Mouse (Mus musculus) cerebellum, postnatal 25 days (tissue): ENCODE measurements around the gene Pold1.

ENCODE experiments used
- DNase-seq, 2 experiments: peaks; one replicate each; pipeline ENCODE4 v3.0.0; 2021; ENCODE audit warnings: mixed read lengths in 2 of 2

The Pold1 gene

GRCm38 (mm10) chr7:44548497-44549087 lies at the start of gene Pold1:
Pold1 (minus strand) TSS chr7:44548849.
- peak; percentile 99 for DNase-seq

DNA sequence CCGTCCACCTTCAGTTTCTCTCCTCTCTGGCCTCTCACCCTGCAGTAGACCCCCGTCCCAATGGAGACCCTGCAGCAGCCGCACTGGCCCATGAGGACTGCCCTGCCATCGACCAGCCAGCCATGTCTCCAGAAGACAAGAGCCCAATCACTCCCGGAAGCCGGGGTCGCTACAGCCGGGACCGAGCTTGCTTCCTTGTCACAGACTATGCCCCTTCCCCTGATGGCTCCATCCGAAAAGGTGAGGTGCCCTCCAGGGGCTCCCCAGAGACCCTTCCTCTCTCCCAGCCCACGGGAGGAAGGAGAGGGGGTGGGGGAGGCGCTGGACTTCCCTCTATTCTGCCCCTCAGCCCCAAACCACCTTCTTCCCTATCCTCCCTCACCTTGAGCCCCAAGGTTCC lies 49.7 kb upstream of the Pold1 start:
- peak in 1 of 2 experiments; percentile 48 for DNase-seq

DNA sequence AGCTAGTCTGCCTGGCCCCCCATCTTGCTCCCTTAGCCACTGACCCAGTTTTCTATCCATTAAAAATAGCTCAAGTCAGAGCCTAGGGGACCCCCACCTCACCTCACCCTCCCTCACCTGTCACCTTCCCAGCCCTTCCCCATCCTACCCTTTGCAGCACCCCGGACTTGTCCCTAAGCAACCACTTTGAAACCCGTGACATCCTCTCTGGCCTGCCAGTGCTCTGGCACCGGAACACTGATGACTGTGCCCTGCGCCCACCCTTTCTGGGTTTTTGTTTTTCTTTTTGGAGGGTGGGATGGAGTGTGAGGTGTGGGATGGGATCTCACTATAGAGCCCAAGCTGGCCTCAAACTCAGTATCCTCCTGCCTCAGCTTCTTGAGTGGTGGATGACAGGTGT lies 49.0 kb upstream of the Pold1 start:
- peak; percentile 33 to 46 for DNase-seq

DNA sequence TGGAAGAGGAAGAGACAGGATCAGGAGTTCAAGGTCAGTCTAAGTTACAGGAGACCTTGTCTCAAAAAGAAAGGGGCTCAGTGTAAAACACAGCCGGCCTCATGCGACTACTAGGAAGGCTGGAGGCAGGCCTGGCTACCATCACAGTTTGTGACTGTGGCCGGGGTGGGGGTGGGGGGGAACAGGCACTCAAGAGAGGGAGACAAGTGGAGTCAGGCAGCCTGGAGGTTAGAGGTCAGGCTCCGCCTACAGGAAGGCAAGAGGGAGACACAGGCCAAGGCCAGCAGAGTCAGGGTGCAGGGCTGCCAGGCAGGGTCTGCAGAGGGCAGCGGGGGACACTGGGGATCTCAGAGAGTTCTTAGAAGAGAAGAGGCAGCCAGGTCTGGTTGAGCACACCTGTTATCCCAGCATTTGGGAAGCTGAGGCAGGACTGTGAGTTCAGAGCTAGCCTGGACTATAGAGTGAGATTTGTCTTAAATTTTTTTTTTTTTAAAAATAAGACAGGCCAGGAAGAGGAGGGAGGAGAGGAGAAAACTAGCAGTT lies 48.4 kb upstream of the Pold1 start:
- DNase-seq = peak; percentile 40 to 46

- DNase-seq = no peak
These were observed 47.4 kb upstream of the Pold1 start for GRCm38 (mm10) chr7:44596051-44596450.

DNA sequence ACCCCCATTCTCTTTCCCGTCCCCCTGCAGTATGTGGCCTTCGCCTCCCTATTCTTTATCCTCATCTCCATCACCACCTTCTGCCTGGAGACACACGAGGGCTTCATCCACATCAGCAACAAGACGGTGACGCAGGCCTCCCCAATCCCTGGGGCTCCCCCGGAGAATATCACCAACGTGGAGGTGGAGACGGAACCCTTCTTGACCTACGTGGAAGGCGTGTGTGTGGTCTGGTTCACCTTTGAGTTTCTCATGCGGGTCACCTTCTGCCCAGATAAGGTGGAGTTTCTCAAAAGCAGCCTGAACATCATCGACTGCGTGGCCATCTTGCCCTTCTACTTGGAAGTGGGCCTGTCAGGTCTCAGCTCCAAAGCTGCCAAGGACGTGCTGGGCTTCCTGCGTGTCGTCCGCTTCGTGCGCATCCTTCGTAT lies 46.5 kb upstream of the Pold1 start:
- DNase-seq = peak; percentile 48 to 55

DNA sequence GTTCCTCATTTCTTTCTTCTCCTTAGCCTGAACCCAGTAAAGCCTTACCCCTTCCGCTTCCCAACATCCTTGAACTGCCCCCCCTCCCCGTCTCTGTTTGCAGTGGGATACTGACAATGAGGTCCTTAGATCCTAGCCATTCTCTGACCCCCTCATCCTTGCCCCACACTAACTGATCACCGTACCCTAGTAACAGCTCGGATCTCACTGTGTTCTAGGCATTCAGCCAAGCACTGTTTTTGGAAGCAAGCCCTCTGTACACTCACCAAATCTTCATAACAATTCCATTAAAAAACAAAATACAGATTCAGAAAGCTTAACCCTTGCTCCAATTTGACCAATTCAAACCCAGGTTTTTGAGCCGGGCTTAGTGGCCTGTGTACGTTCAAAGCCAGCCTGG lies 45.6 kb upstream of the Pold1 start:
- DNase-seq = peak; percentile 85 to 90

DNA sequence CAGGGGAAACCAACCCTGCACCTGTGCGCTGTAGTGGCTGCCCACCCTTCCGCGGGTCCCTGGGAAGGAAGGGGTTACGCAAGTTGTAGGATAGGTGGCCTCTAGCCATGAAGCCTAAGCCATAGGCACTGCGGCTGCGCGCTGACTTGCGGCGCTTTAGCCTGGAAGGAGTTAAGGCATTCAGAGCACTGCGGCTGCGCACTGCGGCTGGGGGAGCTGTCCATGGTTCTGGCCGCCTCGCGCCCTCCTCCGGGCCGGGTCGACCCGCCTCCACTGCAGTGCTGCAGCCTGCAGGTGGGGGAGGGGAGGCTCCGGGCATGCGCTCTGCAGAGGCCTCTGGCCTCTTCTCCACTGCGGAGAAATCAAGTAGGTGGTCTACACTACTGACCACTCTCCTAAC lies 45.1 kb upstream of the Pold1 start:
- DNase-seq = peak; percentile 98 to 99

- peak; percentile 52 to 77 for DNase-seq
These were observed 44.4 kb upstream of the Pold1 start for GRCm38 (mm10) chr7:44593051-44593450.

DNA sequence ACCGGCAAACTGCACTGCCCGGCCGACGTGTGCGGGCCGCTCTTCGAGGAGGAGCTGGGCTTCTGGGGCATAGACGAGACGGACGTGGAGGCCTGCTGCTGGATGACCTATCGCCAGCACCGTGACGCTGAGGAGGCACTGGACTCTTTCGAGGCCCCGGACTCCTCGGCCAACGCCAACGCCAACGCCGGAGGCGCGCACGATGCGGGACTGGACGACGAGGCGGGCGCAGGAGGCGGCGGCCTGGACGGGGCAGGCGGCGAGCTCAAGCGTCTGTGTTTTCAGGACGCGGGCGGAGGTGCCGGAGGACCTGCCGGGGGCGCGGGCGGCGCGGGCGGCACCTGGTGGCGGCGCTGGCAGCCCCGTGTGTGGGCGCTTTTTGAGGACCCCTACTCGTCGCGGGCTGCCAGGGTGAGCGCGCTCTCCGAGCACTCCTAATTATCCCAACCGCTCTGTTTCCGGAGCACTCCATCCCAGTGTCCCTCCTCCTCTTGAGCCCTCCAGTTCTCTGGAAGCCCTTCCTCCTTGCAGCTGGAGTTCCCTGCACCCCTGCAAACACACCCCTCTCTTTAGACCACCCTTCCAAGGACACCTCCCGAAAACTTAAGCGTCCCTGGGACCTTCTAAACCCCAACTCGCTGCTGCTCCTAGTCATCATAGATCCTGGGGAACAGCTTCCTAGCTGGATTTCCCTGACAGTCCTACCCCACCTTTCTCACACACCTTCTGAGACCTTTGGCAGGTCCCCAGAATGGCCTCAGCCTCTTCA lies 42.9 kb upstream of the Pold1 start:
- peak; percentile 69 to 76 for DNase-seq

- DNase-seq = peak; percentile 97 to 98
These were observed 42.0 kb upstream of the Pold1 start, which contains the start of gene Kcnc3 for GRCm38 (mm10) chr7:44590402-44591347. Kcnc3 (plus strand) TSS chr7:44590664.

DNA sequence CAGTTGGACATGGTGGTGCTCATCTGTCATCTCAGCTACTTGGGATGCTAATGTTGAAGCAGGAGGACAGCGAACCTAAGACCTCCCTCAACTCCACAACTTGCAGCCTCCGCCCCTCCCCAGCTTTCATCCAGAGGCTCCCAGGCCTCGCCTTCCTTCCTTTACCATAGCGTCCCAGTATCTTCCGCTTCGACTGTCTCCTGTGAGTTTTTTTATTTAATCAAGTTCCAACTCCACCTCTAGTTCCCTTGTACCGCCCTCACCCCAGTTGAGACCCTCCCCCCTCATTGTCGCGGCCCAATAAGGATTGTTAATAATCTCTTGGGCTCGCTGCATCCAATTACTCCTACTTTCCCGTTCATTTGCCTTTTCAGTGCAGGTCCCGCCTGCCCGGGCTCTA lies 41.3 kb upstream of the Pold1 start:
- DNase-seq = peak; percentile 47 to 58

- DNase-seq = peak; percentile 95 to 97
These were observed 40.5 kb upstream of the Pold1 start for GRCm38 (mm10) chr7:44589149-44589548.

DNA sequence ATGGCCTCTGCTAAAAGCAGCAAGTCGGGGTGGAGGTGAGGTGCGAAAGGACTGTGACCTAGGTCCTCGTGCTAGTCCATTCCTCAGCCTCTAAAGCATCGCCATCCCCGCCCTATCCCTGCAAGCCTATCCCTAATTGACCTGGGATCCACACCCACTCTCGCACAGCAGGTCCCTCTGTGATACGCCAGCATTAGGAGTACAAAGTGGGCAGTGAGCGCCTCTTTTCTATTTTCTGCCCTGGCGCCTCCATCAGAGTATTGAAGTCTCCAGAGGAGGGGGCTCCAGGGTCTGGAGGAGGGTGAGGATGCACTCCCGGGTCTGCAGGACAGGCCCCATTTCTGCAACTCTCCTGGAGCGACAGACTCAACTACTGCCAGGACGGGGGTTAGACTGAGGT lies 39.7 kb upstream of the Pold1 start:
- peak; percentile 58 to 65 for DNase-seq

DNA sequence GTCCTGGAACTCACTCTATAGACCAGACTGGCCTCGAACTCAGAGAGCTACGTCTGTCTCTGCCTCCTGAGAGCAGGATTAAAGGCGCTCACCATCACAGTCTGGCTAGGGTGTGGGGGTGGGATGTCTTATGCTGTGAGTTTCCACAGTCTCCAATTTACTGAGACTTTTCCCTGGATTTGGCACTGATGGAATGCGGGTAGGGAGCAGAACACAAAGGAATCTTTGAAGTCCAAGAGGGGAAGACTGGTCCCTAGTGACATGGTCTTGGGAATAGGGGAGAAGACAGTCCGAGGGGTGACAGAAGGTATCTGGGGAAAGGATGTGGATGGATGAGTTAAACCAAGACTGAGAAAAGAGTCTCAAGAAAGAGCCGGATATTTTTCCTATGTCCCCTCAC lies 39.0 kb upstream of the Pold1 start:
- DNase-seq = peak; percentile 8 to 20

- DNase-seq = peak; percentile 91 to 93
These were observed 38.3 kb upstream of the Pold1 start for GRCm38 (mm10) chr7:44586930-44587329.

- peak; percentile 85 to 88 for DNase-seq
These were observed 37.9 kb upstream of the Pold1 start for GRCm38 (mm10) chr7:44586518-44586917.

DNA sequence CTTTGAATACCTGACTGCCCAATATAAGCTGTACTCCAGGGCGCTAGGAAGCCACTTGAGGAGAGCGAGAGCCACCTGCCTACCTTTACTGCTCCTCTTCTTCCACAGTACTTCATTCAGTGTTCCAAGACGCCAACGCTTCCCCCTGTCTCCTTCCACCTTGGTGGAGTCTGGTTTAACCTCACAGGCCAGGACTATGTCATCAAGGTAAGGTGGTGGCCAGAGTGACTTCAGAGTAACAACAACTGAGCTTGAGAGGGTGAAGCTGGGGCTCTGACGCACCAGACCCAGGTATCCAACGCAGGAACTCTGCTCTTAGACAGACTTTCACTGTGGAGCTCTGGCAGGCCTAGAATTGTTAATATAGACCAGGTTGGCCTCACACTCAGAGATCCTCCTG lies 37.0 kb upstream of the Pold1 start:
- peak in 1 of 2 experiments; percentile 10 for DNase-seq

GRCm38 (mm10) chr7:44584921-44585320 lies 36.3 kb upstream of the Pold1 start:
- DNase-seq = peak in 1 of 2 experiments; percentile 17

GRCm38 (mm10) chr7:44584265-44584804 lies 35.7 kb upstream of the Pold1 start:
- DNase-seq = no peak

GRCm38 (mm10) chr7:44583146-44583545 lies 34.5 kb upstream of the Pold1 start:
- DNase-seq = no peak

GRCm38 (mm10) chr7:44582709-44583108 lies 34.1 kb upstream of the Pold1 start:
- DNase-seq = no peak
